Mouse (Mus musculus) neutrophil, adult 83 days (primary cell): ENCODE measurements around the gene Zfp967. TPM values are rescaled to one million over a fixed set of nuclear protein-coding genes. Genes with fewer than 3 reads are reported as not detected.

Source experiments
- total RNA-seq, 2 experiments: library from RNA; stranded (reverse); gene quantifications; one replicate each; pipeline ENCODE4 v1.2.4; 2023

The Zfp967 gene
- not detected for total RNA-seq

DNA sequence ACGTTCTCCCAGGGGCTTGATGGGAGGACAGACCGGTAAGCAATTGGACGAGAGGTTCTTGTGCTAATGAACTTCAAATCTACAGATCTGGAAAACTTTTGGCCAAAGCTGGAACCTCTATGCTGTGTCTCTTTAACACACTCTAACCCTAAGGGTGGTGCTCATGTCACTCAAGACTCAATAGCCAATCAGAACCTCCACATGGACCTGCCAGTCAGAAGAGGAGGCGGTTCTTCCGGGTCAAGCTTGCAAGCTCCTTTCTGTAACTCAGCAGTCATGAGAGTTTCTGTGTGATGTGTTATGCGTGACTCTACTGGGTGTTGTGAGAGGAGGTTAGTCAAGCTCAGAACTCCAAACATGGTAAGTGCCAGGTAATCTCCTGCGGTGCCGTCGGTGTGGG, at the start of gene Zfp967:
TSS of gene Zfp967 (plus strand) at position 301 of the 400 bp plus-strand sequence.

GRCm38 (mm10) chr2:176486683-176487082, 34.2 kb upstream of the Zfp967 start, which contains the start of gene Gm14434:
Gene Gm14434, minus strand, starts transcription at chr2:176486783.

Other genes with a start within 250 kb of the Zfp967 start
- gene Gm11009, start 201.6 kb upstream of the Zfp967 start, total RNA-seq = not detected
- 1 to 10 TPM in 1 of 2 experiments, not detected in 1; 1.1 TPM for gene Gm14435, start 97.5 kb upstream of the Zfp967 start, total RNA-seq
- gene Gm14434, start 34.3 kb upstream of the Zfp967 start, total RNA-seq = not detected
- not detected for gene Gm14308, start 115.3 kb downstream of the Zfp967 start, total RNA-seq
- gene Zfp973, start 149.5 kb downstream of the Zfp967 start, total RNA-seq = 1 to 10 TPM; 1.2 to 1.6 TPM
- gene Gm14305, start 187.3 kb downstream of the Zfp967 start, total RNA-seq = 1 to 10 TPM in 1 of 2 experiments, under 1 TPM in 1; 0.40 to 1.3 TPM